Mouse (Mus musculus): ENCODE results near the gene Atp6v0c.

- TF ChIP-seq CTCF (IDR thresholded peaks at IDR 0.05; ENCODE audit: low read depth, low read length): no peak
- no peak for TF ChIP-seq GATA1 (IDR thresholded peaks at IDR 0.05; ENCODE audit: borderline replicate concordance, low read length)
- TF ChIP-seq TAL1 (conservative IDR thresholded peaks at IDR 0.05; ENCODE audit: low read depth, low read length): no peak
Measured at GRCm38 (mm10) chr17:24203611-24204534, 34.4 kb upstream of the Atp6v0c start.

Data from G1E (cell line).